Mouse (Mus musculus) CD4-positive, CD25-positive, alpha-beta regulatory T cell, adult 4 months (primary cell): ENCODE data around the gene Nup210l. TPM values are rescaled to one million over a fixed set of nuclear protein-coding genes. Genes with fewer than 3 reads are reported as not detected.

ENCODE experiments used
- polyA plus RNA-seq, 2 experiments: library from polyadenylated mRNA; unstranded; fragments of 100-300 nt; shearing (Covaris generic); gene quantifications; one replicate each; pipeline ENCODE4 v1.2.1; 2017

Gene Nup210l
- polyA plus RNA-seq, 2 experiments from 2014 or later, result 0.27 to 0.58 TPM

Other genes starting within 250 kb of the Nup210l start
- gene Il6ra, start 190.9 kb upstream of the Nup210l start, polyA plus RNA-seq, result 10 to 100 TPM; 18.3 to 20.4 TPM
- 10 to 100 TPM; 17.8 to 24.6 TPM for gene Atp8b2, start 140.6 kb upstream of the Nup210l start, polyA plus RNA-seq
- gene Hax1, start 105.4 kb upstream of the Nup210l start, polyA plus RNA-seq, result 10 to 100 TPM; 69.2 to 70.3 TPM
- 100 to 1,000 TPM; 371 to 424 TPM for gene 4933434E20Rik, start 52.5 kb upstream of the Nup210l start, polyA plus RNA-seq
- gene Ubap2l, start 51.5 kb upstream of the Nup210l start, polyA plus RNA-seq, result 100 to 1,000 TPM; 226 to 315 TPM
- 1,000 to 10,000 TPM in 1 of 2 experiments, 100 to 1,000 TPM in 1; 868 to 1,085 TPM for gene Tpm3, start 31.5 kb upstream of the Nup210l start, polyA plus RNA-seq
- 1,000 to 10,000 TPM; 7,118 to 8,557 TPM for gene Rps27, start 109.5 kb downstream of the Nup210l start, polyA plus RNA-seq
- gene Rab13, start 109.6 kb downstream of the Nup210l start, polyA plus RNA-seq, result under 1 TPM in 1 of 2 experiments, not detected in 1; 0.58 TPM
- gene Jtb, start 127.5 kb downstream of the Nup210l start, polyA plus RNA-seq, result 10 to 100 TPM; 60.5 to 75.2 TPM
- under 1 TPM in 1 of 2 experiments, not detected in 1; 0.20 TPM for gene Creb3l4, start 139.4 kb downstream of the Nup210l start, polyA plus RNA-seq
- 10 to 100 TPM; 36.5 to 50.4 TPM for gene Slc39a1, start 144.0 kb downstream of the Nup210l start, polyA plus RNA-seq
- gene Crtc2, start 150.0 kb downstream of the Nup210l start, polyA plus RNA-seq, result 10 to 100 TPM; 34.0 to 50.6 TPM
- 10 to 100 TPM; 17.9 to 28.0 TPM for gene Dennd4b, start 161.1 kb downstream of the Nup210l start, polyA plus RNA-seq
- 10 to 100 TPM; 25.2 to 26.2 TPM for gene Gatad2b, start 189.0 kb downstream of the Nup210l start, polyA plus RNA-seq